Mouse (Mus musculus) erythroblast, embryonic 14.5 days (primary cell): ENCODE results near the gene Rnaseh2b. TPM values are rescaled to one million over a fixed set of nuclear protein-coding genes. Genes with fewer than 3 reads are reported as not detected.

ENCODE experiments used
- H3K27me3 ChIP-seq: 2 replicates; pipeline ENCODE4 v1.6.1; 2012; ENCODE audit warnings: inconsistent platforms; ENCODE audit not compliant: control insufficient read depth
- H3K36me3 ChIP-seq: 2 replicates; pipeline ENCODE4 v1.6.1; 2012; ENCODE audit warnings: mild to moderate bottlenecking, inconsistent platforms; ENCODE audit not compliant: control insufficient read depth
- H3K4me1 ChIP-seq: 2 replicates; pipeline ENCODE4 v1.6.1; 2012; ENCODE audit warnings: inconsistent platforms; ENCODE audit not compliant: control insufficient read depth
- H3K4me3 ChIP-seq: replicated peaks from 2 replicates; pipeline ENCODE3; 2012; ENCODE audit warnings: moderate library complexity, mild to moderate bottlenecking, inconsistent platforms
- H3K9me3 ChIP-seq: 2 replicates; pipeline ENCODE4 v1.6.1; 2012; ENCODE audit warnings: low read length, inconsistent platforms, mixed read lengths; ENCODE audit not compliant: control insufficient read depth
- GATA1 ChIP-seq: IDR thresholded peaks from 2 replicates; pipeline ENCODE4 v1.6.1; 2012; ENCODE audit warnings: low read length, inconsistent platforms, mixed read lengths
- TAL1 ChIP-seq: IDR thresholded peaks from 3 replicates; pipeline ENCODE4 v1.6.1; 2012; ENCODE audit warnings: low read length, inconsistent platforms, mixed read lengths
- polyA plus RNA-seq: library from polyadenylated mRNA; stranded (reverse); fragments of >175 nt; gene quantifications from 2 replicates; pipeline ENCODE4 v1.2.3, GENCODE M21; 2012

Rnaseh2b gene
- polyA plus RNA-seq, 1 experiment: 3.8 TPM

DNA sequence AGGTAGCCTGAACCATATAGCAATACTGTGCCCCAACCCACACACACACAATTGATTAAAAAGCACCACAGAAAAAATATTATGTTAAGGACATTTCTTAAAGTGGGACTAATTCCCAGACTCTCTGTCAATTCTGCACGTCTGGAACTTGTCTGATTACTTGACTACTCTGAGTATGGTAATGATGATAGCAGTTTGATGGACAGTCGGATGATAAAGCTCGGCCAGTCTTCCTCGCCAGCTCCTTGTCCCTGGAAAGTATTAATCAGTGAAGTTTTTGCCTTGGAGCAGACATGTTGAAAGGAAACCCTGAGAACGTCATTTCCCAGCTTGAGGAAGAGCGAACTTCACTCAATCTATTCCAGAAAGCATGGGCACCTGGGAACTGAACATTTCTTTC lies 34.3 kb upstream of the Rnaseh2b start:
- TF ChIP-seq TAL1 (no peak), GATA1 (no peak)
- H3K4me3 ChIP-seq: no peak overlapping the region
- no peaks in the 10 kb centered on the region for H3K36me3 ChIP-seq

DNA sequence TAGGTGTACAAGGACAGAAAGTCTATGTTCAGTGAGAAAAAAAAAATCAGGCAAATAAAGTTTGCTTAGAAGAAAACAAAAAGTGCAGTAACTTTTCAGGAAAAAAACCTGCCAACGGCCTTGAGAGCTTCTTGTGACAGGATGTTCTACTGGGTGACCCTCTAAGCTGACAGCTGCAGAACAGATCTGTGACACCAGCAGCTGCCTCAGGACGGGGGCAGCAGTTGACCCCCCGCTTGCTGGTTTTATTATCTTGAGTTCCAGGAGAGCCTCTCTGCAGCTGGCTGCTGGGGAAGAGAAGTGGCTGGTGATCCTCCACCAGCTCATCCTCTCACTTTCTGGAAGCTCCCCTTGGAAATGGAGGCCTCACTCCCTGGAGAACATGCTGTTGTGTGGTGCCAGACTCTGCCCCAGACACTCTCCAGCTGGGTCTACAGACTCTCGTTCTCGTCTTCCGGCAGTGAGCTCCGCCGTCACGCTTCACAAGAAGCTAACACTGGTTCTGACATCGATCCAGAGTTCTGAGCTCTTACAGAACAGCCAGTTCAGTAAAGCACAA lies 33.3 kb upstream of the Rnaseh2b start:
- H3K4me1 ChIP-seq: no peaks in the 10 kb centered on the region
- H3K9me3 ChIP-seq: no peaks in the 10 kb centered on the region
- TF ChIP-seq GATA1 (no peak), TAL1 (no peak)
- no peak overlapping the region for H3K4me3 ChIP-seq
- H3K27me3 ChIP-seq: no peaks in the 10 kb centered on the region
- H3K36me3 ChIP-seq: no peaks in the 10 kb centered on the region

More for the DNA sequence above, 34.3 kb upstream of the Rnaseh2b start:
- no peaks in the 10 kb centered on the region for H3K4me1 ChIP-seq
- no peaks in the 10 kb centered on the region for H3K9me3 ChIP-seq
- H3K27me3 ChIP-seq: no peaks in the 10 kb centered on the region

DNA sequence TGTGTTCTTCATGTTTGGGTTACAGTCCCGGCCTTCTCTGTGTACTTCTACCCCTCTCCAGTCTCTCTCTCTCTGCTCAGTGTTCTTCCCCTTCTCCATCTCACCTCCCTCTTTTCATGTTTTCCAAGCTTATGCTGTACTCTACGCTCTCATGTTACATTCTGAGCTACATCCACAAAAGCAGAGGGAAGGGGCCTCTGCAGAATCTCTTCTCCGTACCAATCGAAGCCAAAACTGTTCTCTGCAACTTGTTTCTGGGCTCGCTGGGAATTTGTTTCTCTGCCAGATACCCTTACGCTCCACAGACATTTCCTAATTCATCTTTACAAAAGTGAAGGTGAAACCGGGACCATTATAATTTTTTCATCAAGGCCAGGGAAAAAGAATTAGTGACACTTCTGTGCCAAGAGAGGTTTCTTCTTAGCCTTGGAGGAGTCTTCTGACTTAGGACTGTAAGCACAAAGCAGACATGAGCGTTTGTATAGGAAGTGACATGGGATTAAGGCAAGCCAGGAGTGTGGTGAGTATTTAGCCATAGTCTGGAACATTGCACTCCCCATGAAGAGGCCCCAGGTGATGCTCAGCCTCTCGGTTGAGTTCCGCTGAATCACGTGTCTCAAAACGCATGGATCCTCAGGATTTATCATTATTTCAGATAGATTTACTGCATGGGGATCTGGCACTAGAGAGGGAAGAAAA lies 21.5 kb upstream of the Rnaseh2b start:
- H3K9me3 ChIP-seq: no peaks in the 10 kb centered on the region
- no peaks in the 10 kb centered on the region for H3K4me1 ChIP-seq
- no peak for TF ChIP-seq TAL1
- no peaks in the 10 kb centered on the region for H3K36me3 ChIP-seq
- no peak overlapping the region for H3K4me3 ChIP-seq
- H3K27me3 ChIP-seq: no peaks in the 10 kb centered on the region

DNA sequence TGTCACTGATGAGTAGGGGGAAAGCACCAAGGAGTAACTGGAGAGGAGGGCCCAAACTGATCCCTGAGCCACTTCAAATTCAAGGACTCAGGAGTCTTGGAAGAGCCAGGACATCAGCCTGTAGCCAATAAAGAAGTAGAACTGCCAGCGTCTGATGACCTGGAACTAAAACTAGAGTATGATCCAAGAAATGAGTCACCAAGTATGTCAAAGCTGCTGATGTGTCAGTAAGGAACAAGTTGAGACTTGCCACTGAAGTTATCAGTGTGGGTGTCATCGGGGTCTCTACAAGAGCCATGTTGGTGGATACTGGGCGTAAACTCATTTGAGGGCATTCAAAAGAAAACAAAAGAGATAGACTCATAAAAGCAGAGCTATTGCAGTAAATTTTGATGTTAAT lies 18.8 kb upstream of the Rnaseh2b start:
- no peak overlapping the region for H3K4me3 ChIP-seq
- TF ChIP-seq TAL1 (no peak), GATA1 (no peak)
- no peaks in the 10 kb centered on the region for H3K4me1 ChIP-seq
- no peaks in the 10 kb centered on the region for H3K36me3 ChIP-seq
- no peaks in the 10 kb centered on the region for H3K9me3 ChIP-seq
- no peaks in the 10 kb centered on the region for H3K27me3 ChIP-seq

DNA sequence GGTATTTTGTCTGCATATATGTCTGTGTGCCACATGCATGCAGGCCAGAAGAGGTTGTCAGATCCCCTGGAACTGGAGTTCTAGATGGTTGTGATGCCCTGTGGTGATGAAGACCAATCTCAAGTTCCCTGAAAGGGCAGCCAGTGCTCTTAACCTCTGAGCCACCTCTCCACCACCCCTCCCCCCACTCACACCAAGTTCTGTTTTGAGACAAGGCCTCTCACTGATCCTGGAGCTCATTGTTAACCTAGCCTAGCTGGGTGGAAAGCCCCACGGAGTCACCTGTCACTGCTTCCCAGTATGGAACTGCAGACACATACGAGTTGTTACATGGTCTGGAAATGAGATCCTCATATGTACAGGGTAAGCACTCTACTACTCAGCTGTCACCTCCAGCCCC lies 9.4 kb upstream of the Rnaseh2b start:
- no peaks in the 10 kb centered on the region for H3K4me1 ChIP-seq
- H3K4me3 ChIP-seq: no peak overlapping the region
- H3K27me3 ChIP-seq: no peaks in the 10 kb centered on the region
- no peaks in the 10 kb centered on the region for H3K36me3 ChIP-seq
- H3K9me3 ChIP-seq: no peaks in the 10 kb centered on the region
- no peak for TF ChIP-seq GATA1
- TF ChIP-seq TAL1: no peak

DNA sequence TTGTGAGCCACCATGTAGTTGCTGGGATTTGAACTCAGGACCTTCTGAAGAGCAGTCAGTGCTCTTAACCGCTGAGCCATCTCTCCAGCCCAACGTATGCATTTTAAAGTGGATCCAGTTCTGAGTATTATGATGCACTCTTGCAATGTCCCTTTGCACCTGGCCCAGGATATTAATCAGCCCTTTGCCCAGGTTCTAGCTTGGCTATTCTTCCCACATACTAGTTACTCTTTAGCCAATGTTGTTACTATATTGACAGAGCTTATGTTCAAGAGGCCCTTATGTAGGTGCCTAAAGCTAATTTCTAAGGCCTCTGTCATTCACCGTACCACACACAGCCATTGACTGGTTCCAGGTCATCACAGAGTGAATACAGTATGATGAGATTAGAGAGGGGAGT lies 3.7 kb upstream of the Rnaseh2b start:
- no peak for TF ChIP-seq GATA1
- no peak for TF ChIP-seq TAL1

DNA sequence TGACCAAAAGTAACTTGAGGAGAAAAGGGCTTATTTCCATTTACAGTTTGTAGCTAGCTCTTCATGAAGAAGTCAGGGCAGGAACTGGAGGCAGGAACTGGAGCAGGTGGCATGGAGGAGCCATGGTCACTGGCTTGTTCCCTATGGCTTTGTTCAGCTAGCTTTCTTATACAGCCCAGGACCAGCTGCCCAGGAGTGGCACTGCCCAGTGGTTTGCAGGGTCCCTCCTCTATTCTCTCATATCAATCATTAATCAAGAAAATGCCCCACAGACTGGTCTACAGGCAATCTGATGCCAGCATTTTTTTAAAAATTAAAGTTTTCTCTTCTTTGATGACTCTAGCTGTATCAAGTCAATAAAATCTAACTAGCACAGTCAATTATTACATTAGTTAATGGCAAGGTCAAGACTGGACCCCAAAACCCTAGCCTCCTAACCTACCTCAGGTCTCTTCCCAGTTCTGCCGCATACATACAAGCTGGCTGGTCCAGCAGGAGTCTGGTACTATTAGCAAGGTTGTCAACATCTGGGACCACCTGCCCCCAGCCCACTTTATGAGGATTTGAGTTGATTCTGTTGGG lies 892 bp upstream of the Rnaseh2b start:
- no peaks in the 10 kb centered on the region for H3K36me3 ChIP-seq
- H3K9me3 ChIP-seq: no peaks in the 10 kb centered on the region
- H3K4me1 ChIP-seq: no peaks in the 10 kb centered on the region; the same call in 1 of the 2 replicates
- no peak overlapping the region for H3K4me3 ChIP-seq
- peaks cover 13% of the 10 kb centered on the region for H3K27me3 ChIP-seq
- TF ChIP-seq GATA1: no peak
- no peak for TF ChIP-seq TAL1

More for the DNA sequence above, 3.7 kb upstream of the Rnaseh2b start:
- Histone ChIP-seq H3K4me3 (no peak overlapping the region), H3K36me3 (no peaks in the 10 kb centered on the region), H3K4me1 (no peaks in the 10 kb centered on the region; the same call in 1 of the 2 replicates), H3K27me3 (peaks cover 13% of the 10 kb centered on the region), H3K9me3 (no peaks in the 10 kb centered on the region)

DNA sequence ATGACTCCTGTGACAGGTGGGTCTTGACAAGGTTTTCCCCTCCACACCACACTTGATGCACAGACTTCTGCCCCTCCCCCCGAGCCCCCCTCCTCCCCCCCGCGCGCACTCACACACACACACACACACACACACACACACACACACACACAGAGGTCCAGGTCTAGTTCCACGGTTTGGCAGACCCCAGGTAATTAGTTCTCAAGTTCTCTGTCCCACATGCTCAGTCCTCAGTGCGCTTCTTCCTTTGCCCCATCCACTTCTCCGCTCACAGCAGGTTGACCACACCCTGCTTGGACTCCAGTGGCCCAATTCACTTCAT lies 262 bp upstream of the Rnaseh2b start:
- TF ChIP-seq TAL1: no peak
- no peak for TF ChIP-seq GATA1
- H3K36me3 ChIP-seq: no peaks in the 10 kb centered on the region
- H3K4me3 ChIP-seq: no peak overlapping the region
- H3K27me3 ChIP-seq: peaks cover 13% of the 10 kb centered on the region
- H3K9me3 ChIP-seq: no peaks in the 10 kb centered on the region
- no peaks in the 10 kb centered on the region; the same call in 1 of the 2 replicates for H3K4me1 ChIP-seq

DNA sequence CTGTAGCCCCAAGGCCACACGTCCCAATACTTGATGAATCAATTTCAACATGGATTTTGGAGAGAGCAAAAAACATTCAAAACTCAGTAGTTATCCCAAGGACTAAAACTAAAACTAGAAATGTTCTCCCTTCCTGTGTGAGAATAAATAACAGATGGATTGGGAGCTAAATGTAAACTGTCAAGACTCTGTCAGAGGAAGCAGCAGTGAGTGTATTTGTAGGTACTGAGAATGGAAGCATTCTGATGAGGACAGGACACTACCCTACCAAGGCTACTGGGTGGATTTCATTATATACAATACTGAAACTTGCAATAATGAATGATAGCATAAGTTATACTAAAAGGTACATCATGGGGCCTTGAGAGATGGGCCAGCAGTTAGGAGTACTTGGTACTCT lies 6.4 kb downstream of the Rnaseh2b start:
- TF ChIP-seq TAL1: no peak
- no peak for TF ChIP-seq GATA1
- H3K9me3 ChIP-seq: no peaks in the 10 kb centered on the region
- H3K4me3 ChIP-seq: no peak overlapping the region
- no peaks in the 10 kb centered on the region for H3K4me1 ChIP-seq
- no peaks in the 10 kb centered on the region for H3K27me3 ChIP-seq
- H3K36me3 ChIP-seq: no peaks in the 10 kb centered on the region

DNA sequence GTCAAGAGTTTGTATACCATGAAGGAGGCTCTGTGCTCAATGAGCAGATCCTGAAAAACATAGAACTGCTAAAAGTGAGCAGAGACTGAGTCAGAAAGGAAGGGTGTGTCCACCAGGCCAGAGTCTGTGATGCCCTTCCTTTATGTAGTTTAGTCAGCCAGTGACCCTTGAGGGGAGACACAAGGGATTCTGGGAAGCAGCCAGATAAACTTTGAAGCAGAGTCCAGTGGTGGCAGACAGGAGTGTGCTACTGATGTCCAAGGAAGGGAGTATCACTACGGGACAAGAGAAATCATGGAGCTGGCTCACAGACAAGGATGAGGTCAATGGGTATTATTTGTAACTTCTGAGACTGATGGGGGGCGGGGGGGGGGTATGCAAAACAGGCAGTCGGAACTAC lies 7.6 kb downstream of the Rnaseh2b start:
- no peak overlapping the region for H3K4me3 ChIP-seq
- H3K4me1 ChIP-seq: no peaks in the 10 kb centered on the region
- no peaks in the 10 kb centered on the region for H3K9me3 ChIP-seq
- H3K27me3 ChIP-seq: no peaks in the 10 kb centered on the region
- no peaks in the 10 kb centered on the region for H3K36me3 ChIP-seq
- no peak for TF ChIP-seq TAL1
- TF ChIP-seq GATA1: no peak
